Mouse (Mus musculus) embryonic fibroblast, embryonic 13.5 days (primary cell): ENCODE results near the gene Tmem106b. TPM values are rescaled to one million over a fixed set of nuclear protein-coding genes. Genes with fewer than 3 reads are reported as not detected.
A peak's percentile ranks its signal among the peaks of the same experiment; 100 is the strongest.

Experiments used
- H3K27ac ChIP-seq: 2 replicates; pipeline ENCODE4 v1.5.1; 2012; ENCODE audit warnings: low read length, control low read depth, inconsistent platforms; ENCODE audit not compliant: insufficient read depth
- H3K4me1 ChIP-seq: 2 replicates; pipeline ENCODE4 v1.6.1; 2011; ENCODE audit warnings: low read length; ENCODE audit not compliant: control insufficient read depth, insufficient read depth
- H3K4me3 ChIP-seq: 2 replicates; pipeline ENCODE4 v1.5.1; 2011; ENCODE audit warnings: mild to moderate bottlenecking, control low read depth, low read length; ENCODE audit not compliant: insufficient read depth
- CTCF ChIP-seq: IDR thresholded peaks from 2 replicates; pipeline ENCODE4 v1.5.1; 2011; ENCODE audit warnings: mild to moderate bottlenecking, control low read depth, low read length, moderate library complexity, borderline replicate concordance; ENCODE audit not compliant: insufficient read depth
- POLR2A ChIP-seq: IDR thresholded peaks from 2 replicates; pipeline ENCODE4 v1.6.1; 2011; ENCODE audit warnings: low read depth, mild to moderate bottlenecking, control low read depth, low read length, moderate library complexity
- polyA plus RNA-seq: library from polyadenylated mRNA; stranded (reverse); fragments of >200 nt; gene quantifications from 2 replicates; pipeline ENCODE4 v1.2.4, GENCODE M21; 2011; ENCODE audit warnings: low read depth; ENCODE audit not compliant: missing spikeins, insufficient read length

The Tmem106b gene
- polyA plus RNA-seq, 1 experiment: 106 TPM

DNA sequence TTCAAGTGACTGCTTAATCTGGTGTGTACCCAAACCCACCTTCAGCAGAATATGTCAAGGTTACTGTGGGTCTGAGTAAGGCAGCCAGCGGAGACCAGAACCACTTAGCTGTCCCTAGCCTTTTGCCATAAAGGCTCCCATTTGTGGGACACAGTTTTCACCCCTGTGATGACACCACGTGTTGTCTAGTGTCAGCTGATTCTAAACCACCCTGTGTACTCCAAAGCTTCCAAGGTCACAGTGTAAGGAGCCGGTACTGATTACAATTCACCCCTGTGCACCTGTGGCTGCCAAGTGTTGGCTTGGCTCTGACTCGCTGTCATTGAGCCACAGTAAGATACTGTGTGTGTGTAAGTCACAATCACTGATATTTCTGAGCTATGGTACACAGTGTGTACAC, 926 bp downstream of the Tmem106b start:
- H3K4me3 ChIP-seq: peak overlapping the region; percentile 81
- H3K27ac ChIP-seq: no peak overlapping the region
- TF ChIP-seq CTCF (no peak), POLR2A (no peak)
- H3K4me1 ChIP-seq: peaks cover 3% of the 10 kb centered on the region; the same call in 1 of the 2 replicates

DNA sequence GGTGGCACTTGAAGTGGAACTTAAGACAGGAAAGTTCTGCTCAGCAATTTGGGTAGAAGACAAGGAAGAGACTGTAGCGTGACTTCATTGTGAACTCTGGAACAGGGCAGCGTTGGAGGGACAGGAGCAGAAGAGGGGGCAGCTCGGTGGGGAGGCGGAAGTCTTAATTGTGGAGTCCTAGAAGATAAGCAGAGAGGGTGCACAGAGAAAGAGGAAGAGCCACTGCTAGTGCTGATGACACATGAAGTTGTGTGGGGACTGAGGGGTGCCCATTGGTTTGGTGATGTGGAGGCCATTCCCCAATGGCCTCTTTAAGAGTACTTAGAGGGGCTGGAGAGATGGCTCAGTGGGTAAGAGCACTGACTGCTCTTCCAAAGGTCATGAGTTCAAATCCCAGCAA, 3.5 kb downstream of the Tmem106b start:
- no peak overlapping the region for H3K27ac ChIP-seq
- peaks cover 3% of the 10 kb centered on the region; the same call in 1 of the 2 replicates for H3K4me1 ChIP-seq
- TF ChIP-seq POLR2A (no peak), CTCF (no peak)
- no peak overlapping the region for H3K4me3 ChIP-seq

DNA sequence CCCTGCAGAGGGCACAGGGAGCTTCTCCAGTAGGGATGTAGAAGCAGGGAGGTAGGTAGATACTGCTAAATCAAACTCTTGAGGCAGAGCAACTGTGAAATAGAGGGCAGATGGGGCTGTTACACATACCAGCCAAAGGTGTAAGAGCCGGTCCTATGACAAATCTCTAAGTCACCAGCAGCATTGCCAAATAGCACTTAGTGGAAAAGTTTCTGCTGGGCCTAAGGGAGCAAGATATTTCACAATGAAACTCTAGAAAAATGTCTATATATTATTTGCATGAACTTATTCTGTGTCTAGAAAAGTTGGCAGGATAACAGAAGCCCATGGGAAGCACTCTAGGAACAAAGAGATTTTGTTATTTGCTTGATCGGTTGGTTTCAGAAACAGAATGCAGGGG, 4.3 kb downstream of the Tmem106b start:
- Histone ChIP-seq H3K4me1 (peaks cover 3% of the 10 kb centered on the region; the same call in 1 of the 2 replicates), H3K4me3 (no peak overlapping the region), H3K27ac (no peak overlapping the region)
- TF ChIP-seq POLR2A (no peak), CTCF (no peak)

DNA sequence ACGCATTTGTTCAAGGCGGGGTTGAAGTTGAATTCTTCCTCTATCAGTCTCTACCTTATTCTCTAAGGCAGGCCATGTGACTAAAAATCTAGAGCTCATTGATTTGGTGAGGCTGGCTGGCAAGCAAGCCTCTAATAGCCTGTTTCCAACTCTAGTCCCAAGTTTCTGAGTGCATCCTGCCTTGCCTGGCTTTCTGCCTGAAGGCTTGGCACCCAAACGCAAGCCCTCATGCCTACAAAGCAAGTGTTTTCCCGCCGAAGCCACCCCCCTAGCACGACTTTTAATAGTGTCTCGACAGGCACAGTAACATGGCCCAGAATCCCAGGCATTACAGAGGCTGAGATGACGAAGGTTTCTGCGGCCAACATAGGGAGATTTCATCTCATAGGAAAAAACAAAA, 13.3 kb downstream of the Tmem106b start:
- H3K4me3 ChIP-seq: no peak overlapping the region
- TF ChIP-seq CTCF (no peak), POLR2A (no peak)
- no peak overlapping the region for H3K27ac ChIP-seq
- H3K4me1 ChIP-seq: no peaks in the 10 kb centered on the region

DNA sequence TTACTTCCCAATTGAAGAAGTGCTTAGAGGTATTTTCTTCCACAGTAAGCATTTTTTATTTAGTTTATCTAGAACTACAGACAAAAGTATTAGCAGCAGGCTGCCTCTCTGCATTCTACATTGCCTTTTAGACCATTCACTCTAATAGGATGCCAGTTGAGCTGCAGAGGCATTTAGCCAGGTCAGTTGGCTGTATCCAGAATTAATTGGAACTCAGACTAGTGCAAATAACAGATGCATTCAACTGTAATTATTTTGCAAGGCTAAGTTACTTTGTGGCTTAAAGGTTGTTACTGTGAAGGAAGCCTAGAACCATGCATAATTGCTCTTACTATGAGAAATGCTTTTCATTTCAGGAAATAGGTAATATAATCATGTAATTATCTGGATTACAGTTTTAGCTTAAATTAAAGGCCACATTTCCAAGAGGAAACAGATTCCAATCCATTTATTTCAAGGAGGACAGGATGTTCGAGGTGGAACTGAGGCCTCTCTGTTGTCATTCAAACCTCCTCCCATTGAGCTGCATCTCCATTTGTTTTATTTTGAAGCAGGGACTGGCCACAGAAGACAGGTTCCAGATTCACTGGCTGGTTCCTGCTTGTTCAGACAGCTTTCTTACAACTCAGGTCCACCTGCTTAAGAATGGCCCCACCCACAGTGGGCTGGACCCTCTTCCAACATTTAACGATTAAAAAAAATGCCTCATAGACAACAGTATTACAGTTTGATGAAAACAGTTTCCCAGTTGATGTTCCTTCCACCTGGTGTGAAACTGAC, 27.3 kb downstream of the Tmem106b start:
- TF ChIP-seq CTCF: no peak
- no peak for TF ChIP-seq POLR2A
- H3K4me3 ChIP-seq: no peak overlapping the region
- H3K27ac ChIP-seq: no peak overlapping the region
- H3K4me1 ChIP-seq: no peaks in the 10 kb centered on the region

DNA sequence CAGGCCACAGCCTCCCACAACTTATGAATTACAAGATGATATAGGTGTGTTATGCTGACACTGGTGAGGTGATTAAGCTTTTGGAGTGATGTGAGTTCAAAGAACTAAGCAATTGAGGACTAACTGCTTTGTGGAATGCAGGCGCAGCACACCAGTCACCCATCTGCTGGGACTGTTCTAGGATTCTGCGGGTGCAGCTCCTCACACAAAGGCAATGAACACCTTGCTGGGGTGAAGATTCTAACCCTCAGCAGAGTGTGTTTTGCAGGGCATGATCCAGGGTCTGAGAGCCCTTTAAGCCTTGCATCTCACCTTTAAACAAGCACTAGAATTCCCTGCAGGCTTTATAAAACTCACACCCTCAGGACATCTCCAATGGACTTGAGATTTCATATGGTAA, 30.6 kb downstream of the Tmem106b start:
- H3K4me3 ChIP-seq: no peak overlapping the region
- H3K27ac ChIP-seq: no peak overlapping the region
- H3K4me1 ChIP-seq: no peaks in the 10 kb centered on the region
- TF ChIP-seq POLR2A (no peak), CTCF (no peak)

DNA sequence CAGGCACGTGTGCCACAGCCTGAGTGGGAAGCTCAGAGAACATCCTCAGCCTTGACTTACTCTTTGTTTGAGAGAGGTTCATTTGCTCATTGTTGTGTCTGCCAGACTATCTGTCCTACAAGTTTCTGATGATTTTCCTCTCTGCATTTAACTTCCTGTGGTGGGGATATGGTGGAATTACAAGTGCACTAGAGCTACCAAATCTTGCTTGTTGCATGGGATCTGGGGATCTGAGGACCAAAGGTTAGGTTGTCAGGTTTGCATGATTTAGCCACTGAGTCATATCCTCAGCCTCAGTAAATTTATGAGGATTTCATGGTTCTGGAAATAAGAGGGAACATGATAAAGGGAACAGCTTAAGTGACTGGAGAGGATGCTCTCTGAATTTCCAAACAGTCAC, 39.1 kb downstream of the Tmem106b start:
- no peaks in the 10 kb centered on the region for H3K4me1 ChIP-seq
- TF ChIP-seq POLR2A: no peak
- TF ChIP-seq CTCF: no peak
- no peak overlapping the region for H3K27ac ChIP-seq
- no peak overlapping the region for H3K4me3 ChIP-seq

DNA sequence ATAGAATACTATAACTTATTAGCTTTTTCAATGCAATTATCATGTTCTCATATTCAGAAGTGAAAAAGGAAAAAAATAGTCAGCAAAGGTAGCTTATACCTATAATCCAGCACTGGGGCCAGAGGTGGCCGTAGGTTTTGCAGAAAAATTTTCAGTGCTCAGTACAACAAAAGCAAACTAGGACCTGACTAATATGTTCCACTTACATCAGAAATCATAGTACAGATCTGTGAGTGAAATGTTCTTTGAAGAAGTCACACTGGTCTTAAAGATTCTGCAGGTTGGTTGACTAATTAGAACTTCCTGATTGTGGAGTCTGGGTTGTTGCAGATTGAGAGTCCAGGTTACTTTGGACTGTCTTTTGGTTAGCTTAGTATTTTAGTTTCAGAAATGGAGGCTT, 67.7 kb downstream of the Tmem106b start:
- H3K27ac ChIP-seq: no peak overlapping the region
- no peaks in the 10 kb centered on the region for H3K4me1 ChIP-seq
- no peak overlapping the region for H3K4me3 ChIP-seq
- TF ChIP-seq CTCF (no peak), POLR2A (no peak)

Other genes starting within 250 kb of the Tmem106b start
- gene Vwde, start 155.2 kb downstream of the Tmem106b start, polyA plus RNA-seq: not detected in 2 replicates